Mouse (Mus musculus) CD4-positive naive resting alpha-beta T cell, adult 57 days (primary cell): ENCODE measurements around the gene Aspn. TPM values are rescaled to one million over a fixed set of nuclear protein-coding genes. Genes with fewer than 3 reads are reported as not detected.

ENCODE experiments used
- total RNA-seq: library from RNA; stranded (reverse); gene quantifications from one replicate; pipeline ENCODE4 v1.2.4, GENCODE M21; 2023

Gene Aspn
- not detected for total RNA-seq

DNA sequence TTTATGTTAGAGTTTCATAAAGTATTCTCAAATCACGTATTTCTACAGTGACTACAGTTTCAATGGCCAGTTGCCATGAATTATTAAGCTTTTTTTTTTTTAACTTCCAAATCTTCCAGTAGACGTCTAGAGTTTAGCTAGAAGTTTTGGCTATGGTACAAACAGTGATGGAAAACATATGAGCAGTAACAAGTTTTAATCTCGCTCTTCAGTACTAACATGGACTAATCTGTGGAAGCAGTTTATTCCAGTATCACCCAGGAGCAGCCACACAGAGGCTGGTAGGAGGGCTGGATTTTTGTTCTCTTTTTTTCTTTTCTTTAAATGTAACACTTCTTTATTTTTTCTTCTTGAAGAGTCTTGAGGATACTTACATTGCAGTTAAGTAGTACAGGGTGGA, at the start of gene Aspn:
Aspn (plus strand) TSS at position 165 of the 400 bp plus-strand sequence.

GRCm38 (mm10) chr13:49504510-49504909, 39.7 kb upstream of the Aspn start, which contains the start of gene Ecm2:
Gene Ecm2, plus strand, starts transcription at chr13:49504810.

DNA sequence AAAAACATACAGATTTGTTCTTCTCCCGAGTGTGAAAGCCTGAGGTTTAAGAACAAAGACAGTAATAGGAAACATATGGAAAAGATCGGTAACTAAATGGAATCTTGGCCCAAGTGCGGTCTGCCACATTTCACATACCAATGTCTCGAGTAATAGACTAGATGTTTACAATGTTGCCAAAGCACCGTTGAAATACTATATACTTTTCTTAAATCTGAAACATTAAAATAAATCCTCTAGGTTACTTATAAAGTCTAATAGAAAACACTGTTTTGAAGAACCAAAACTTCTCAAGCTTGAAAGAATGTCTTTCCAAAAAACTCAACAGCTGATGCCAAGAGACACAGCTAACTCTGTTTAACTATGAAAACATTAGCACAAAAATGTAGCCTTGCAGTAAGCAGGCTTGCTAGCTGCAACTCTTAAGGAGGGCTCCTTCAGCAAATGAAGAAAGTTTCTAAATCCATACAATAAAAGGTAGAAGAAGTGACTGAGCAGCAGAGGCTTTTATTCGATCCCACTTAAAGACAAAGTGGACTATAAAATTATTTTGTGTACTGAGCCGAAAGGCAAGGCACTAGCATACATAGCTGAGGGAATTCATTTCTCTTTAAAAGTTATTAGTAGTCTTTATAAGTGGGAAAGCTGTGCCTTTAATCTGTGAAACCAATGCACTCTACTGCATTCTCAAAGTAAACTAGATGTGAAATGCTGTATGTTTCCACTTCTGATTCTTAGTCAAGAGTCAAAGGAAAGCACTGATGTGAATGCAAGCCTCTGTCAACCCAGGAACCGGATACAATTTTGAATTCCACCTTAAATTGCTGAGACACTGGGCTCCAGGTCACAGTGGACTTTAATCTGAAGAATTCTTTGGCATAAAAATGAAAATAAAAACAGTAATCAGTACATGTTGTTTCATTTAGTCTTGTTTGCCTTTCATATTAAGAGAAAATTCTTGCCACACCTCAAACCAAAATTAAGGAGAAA, 37.6 kb downstream of the Aspn start, which contains the start of gene Omd:
Omd (plus strand) TSS at position 922 of the 990 bp plus-strand sequence.

DNA sequence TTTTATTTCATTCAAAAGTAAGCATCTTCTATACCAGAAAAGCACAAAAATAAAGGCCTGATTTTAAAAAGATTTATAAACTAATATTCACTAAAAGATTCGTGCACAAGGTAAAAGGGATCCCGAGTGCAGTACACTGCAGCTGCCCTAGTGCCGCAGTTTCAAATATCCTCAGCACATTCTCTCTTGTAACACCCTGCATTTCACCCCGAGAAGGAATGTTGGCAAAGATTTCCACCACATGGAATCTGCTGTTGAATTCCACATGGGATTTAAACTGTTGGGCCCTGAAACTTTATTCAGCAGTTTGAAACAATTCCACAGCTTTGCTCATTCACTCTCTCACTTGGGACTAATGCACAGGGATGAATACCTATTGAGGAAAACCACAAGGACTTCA, 63.5 kb downstream of the Aspn start, which contains the start of gene Ogn:
Ogn (plus strand) TSS at position 333 of the 400 bp plus-strand sequence.

Other genes with a start within 250 kb of the Aspn start
- gene Fgd3, start 224.1 kb upstream of the Aspn start, total RNA-seq = 91.8 TPM
- 29.6 TPM for gene Bicd2, start 202.9 kb upstream of the Aspn start, total RNA-seq
- gene Ippk, start 123.2 kb upstream of the Aspn start, total RNA-seq = 14.4 TPM
- 0.86 TPM for gene Tes3-ps, start 51.1 kb upstream of the Aspn start, total RNA-seq
- gene Ecm2, start 39.6 kb upstream of the Aspn start, total RNA-seq = not detected
- 0.27 TPM for gene Omd, start 38.0 kb downstream of the Aspn start, total RNA-seq
- 1.6 TPM for gene Ogn, start 63.6 kb downstream of the Aspn start, total RNA-seq
- gene Cenpp, start 108.3 kb downstream of the Aspn start, total RNA-seq = 1.0 TPM
- 49.7 TPM for gene Nol8, start 108.6 kb downstream of the Aspn start, total RNA-seq
- 86.9 TPM for gene Iars, start 137.7 kb downstream of the Aspn start, total RNA-seq